21 mouse cellular contexts compared by ENCODE assay signal in genomic region chr1:59342146-59342545, GRCm38 (mm10).
DNase-seq lines count a peak whose midpoint lies in the region; ATAC-seq lines count a peak whose summit lies in the region.
"Had no signal": no experiment of that assay in that cellular context is flagged by ENCODE, and none has a peak within 500 bp of the region (broad histone marks: within the 10 kb centered on the region; RNA-seq: fewer than 3 reads in every experiment).

No protein-coding gene starts in this region.

- H3K27ac ChIP-seq in midbrain, embryonic 11.5 days (ENCODE audit: low read depth, low read length), result peak overlapping the region; percentile 30; the same call in 1 of the 2 replicates
- no peak overlapping the region for H3K27ac ChIP-seq in midbrain, embryonic 16.5 days (ENCODE audit: low read length)
- no peak overlapping the region for H3K27ac ChIP-seq in hindbrain, embryonic 13.5 days
- peak overlapping the region; percentile 38; the same call in 1 of the 2 replicates for H3K27ac ChIP-seq in neural tube, embryonic 13.5 days (replicated peaks)
- H3K27ac ChIP-seq: embryonic facial prominence, embryonic 15.5 days; limb, embryonic 13.5 days; liver, embryonic 15.5 days had no signal

- H3K27me3 ChIP-seq in midbrain, embryonic 11.5 days (ENCODE audit: control insufficient read depth, insufficient read depth, low read length), result no peaks in the 10 kb centered on the region
- H3K27me3 ChIP-seq in midbrain, embryonic 16.5 days (ENCODE audit: control insufficient read depth, insufficient read depth, low read depth, low read length), result no peaks in the 10 kb centered on the region
- no peaks in the 10 kb centered on the region for H3K27me3 ChIP-seq in hindbrain, embryonic 13.5 days
- no peaks in the 10 kb centered on the region for H3K27me3 ChIP-seq in neural tube, embryonic 13.5 days
- H3K27me3 ChIP-seq: CH12.LX; embryonic facial prominence, embryonic 15.5 days; limb, embryonic 13.5 days had no signal

- no peaks in the 10 kb centered on the region for H3K36me3 ChIP-seq in midbrain, embryonic 11.5 days (ENCODE audit: control insufficient read depth, insufficient read depth, low read length)
- H3K36me3 ChIP-seq in midbrain, embryonic 16.5 days (ENCODE audit: control insufficient read depth, insufficient read depth, low read length), result no peaks in the 10 kb centered on the region
- H3K36me3 ChIP-seq in hindbrain, embryonic 13.5 days, result no peaks in the 10 kb centered on the region
- no peaks in the 10 kb centered on the region for H3K36me3 ChIP-seq in neural tube, embryonic 13.5 days
- H3K36me3 ChIP-seq: embryonic facial prominence, embryonic 15.5 days; limb, embryonic 13.5 days; liver, embryonic 15.5 days had no signal

- H3K9ac ChIP-seq in midbrain, embryonic 11.5 days (ENCODE audit: low read length), result no peak overlapping the region
- H3K9ac ChIP-seq in midbrain, embryonic 16.5 days (ENCODE audit: low read depth, low read length), result no peak overlapping the region
- peak overlapping the region; percentile 24; the same call in 1 of the 2 replicates for H3K9ac ChIP-seq in hindbrain, embryonic 13.5 days
- no peak overlapping the region for H3K9ac ChIP-seq in neural tube, embryonic 13.5 days
- H3K9ac ChIP-seq: embryonic facial prominence, embryonic 15.5 days; limb, embryonic 13.5 days; liver, embryonic 15.5 days had no signal

- no peak for ATAC-seq in midbrain, embryonic 11.5 days (ENCODE audit: low FRiP score)
- ATAC-seq in midbrain, embryonic 16.5 days, result no peak
- no peak for ATAC-seq in hindbrain, embryonic 13.5 days (ENCODE audit: low FRiP score)
- ATAC-seq in neural tube, embryonic 13.5 days (ENCODE audit: low read depth), result no peak
- ATAC-seq in megakaryocyte, adult 5-6 weeks (ENCODE audit: poor library complexity, severe bottlenecking), result no peak

- no peak overlapping the region for H3K4me3 ChIP-seq in midbrain, embryonic 11.5 days (ENCODE audit: low read depth, low read length)
- H3K4me3 ChIP-seq in midbrain, embryonic 16.5 days (ENCODE audit: low read depth, low read length), result no peak overlapping the region
- H3K4me3 ChIP-seq in hindbrain, embryonic 13.5 days, result no peak overlapping the region
- H3K4me3 ChIP-seq in neural tube, embryonic 13.5 days, result no peak overlapping the region
- H3K4me3 ChIP-seq: embryonic facial prominence, embryonic 15.5 days; limb, embryonic 13.5 days; liver, embryonic 15.5 days had no signal

- DNase-seq in embryo, embryonic 11 days, result peak; percentile 30
- DNase-seq in embryo, embryonic 10 days (ENCODE audit: low spot score), result no peak
- DNase-seq in midbrain, embryonic 11.5 days (ENCODE audit: low spot score, missing footprints), result peak; percentile 88
- DNase-seq in lung, postnatal 14 days, result no peak
- DNase-seq: adrenal gland, postnatal 10 days; cerebellum, adult 9-11 months; gastrocnemius, postnatal 25 days; heart, postnatal 36 days; kidney, adult 11 months; kidney, postnatal 4 days; lung, postnatal 36 days; right cerebral cortex, postnatal 25 days had no signal

- H3K9me3 ChIP-seq in midbrain, embryonic 11.5 days (ENCODE audit: control insufficient read depth, low read length), result peaks cover 4% of the 10 kb centered on the region; the same call in 1 of the 2 replicates
- H3K9me3 ChIP-seq in midbrain, embryonic 16.5 days (replicated peaks; ENCODE audit: control insufficient read depth, low read length, poor library complexity, severe bottlenecking), result no peaks in the 10 kb centered on the region; the same call in 1 of the 2 replicates
- H3K9me3 ChIP-seq in hindbrain, embryonic 13.5 days, result no peaks in the 10 kb centered on the region; the same call in 1 of the 2 replicates
- no peaks in the 10 kb centered on the region for H3K9me3 ChIP-seq in neural tube, embryonic 13.5 days
- H3K9me3 ChIP-seq: embryonic facial prominence, embryonic 15.5 days; liver, embryonic 15.5 days had no signal

- WGBS in midbrain, embryonic 11.5 days, result 65% methylated on average over 6 of the region's 6 CpGs
- 63% methylated on average over 6 of the region's 6 CpGs for WGBS in midbrain, embryonic 16.5 days
- WGBS in hindbrain, embryonic 13.5 days, result 45% methylated on average over 6 of the region's 6 CpGs
- 24% methylated on average over 6 of the region's 6 CpGs for WGBS in neural tube, embryonic 13.5 days

- no peak overlapping the region for H3K4me2 ChIP-seq in midbrain, embryonic 11.5 days
- H3K4me2 ChIP-seq in midbrain, embryonic 16.5 days (ENCODE audit: low read length), result no peak overlapping the region
- H3K4me2 ChIP-seq in hindbrain, embryonic 13.5 days, result no peak overlapping the region
- H3K4me2 ChIP-seq in neural tube, embryonic 13.5 days, result no peak overlapping the region
- H3K4me2 ChIP-seq: embryonic facial prominence, embryonic 15.5 days; heart, embryonic 11.5 days; limb, embryonic 13.5 days; liver, embryonic 15.5 days had no signal

- peaks cover 17% of the 10 kb centered on the region for H3K4me1 ChIP-seq in midbrain, embryonic 11.5 days (ENCODE audit: control insufficient read depth, insufficient read depth, low read length)
- H3K4me1 ChIP-seq in midbrain, embryonic 16.5 days (ENCODE audit: control insufficient read depth, insufficient read depth, low read length), result peaks cover 6% of the 10 kb centered on the region; the same call in 1 of the 2 replicates
- peaks cover 20% of the 10 kb centered on the region for H3K4me1 ChIP-seq in hindbrain, embryonic 13.5 days (replicated peaks)
- H3K4me1 ChIP-seq in neural tube, embryonic 13.5 days (replicated peaks), result peaks cover 20% of the 10 kb centered on the region
- H3K4me1 ChIP-seq: liver, embryonic 15.5 days had no signal

Comparison
In these comparisons a context has a peak if more than half of its experiments do, and no peak if none do; other contexts are left out.
1. DNase-seq: peak in embryo, embryonic 11 days (single experiment) and midbrain, embryonic 11.5 days (single experiment); none in embryo, embryonic 10 days (single experiment) and lung, postnatal 14 days (single experiment).
2. H3K27ac ChIP-seq: peak in midbrain, embryonic 11.5 days (single experiment) and neural tube, embryonic 13.5 days (single experiment); none in midbrain, embryonic 16.5 days (single experiment) and hindbrain, embryonic 13.5 days (single experiment).